Mouse (Mus musculus): ENCODE data around the gene Gabbr2.

GRCm38 (mm10) chr4:46997969-46998368, 6.3 kb upstream of the Gabbr2 start:
- TF ChIP-seq POLR2A (IDR thresholded peaks at IDR 0.05; ENCODE audit: insufficient read depth, low read length) (no peak), CTCF (IDR thresholded peaks at IDR 0.05; ENCODE audit: low read depth, low read length) (no peak)

Measured in ES-Bruce4 (cell line).